Mouse (Mus musculus) right cerebral cortex, postnatal 36 days (tissue): ENCODE results near the gene Nck2.
A peak's percentile ranks its signal among the peaks of the same experiment; 100 is the strongest.
"Not testable (repeated sequence)": the region's sequence is repeated elsewhere in the genome, so short reads cannot be mapped to it uniquely, and the experiment has no call there.

Source experiments
- DNase-seq, 2 experiments: peaks; one replicate each; pipeline ENCODE4 v3.0.0; 2022; ENCODE audit warnings: low spot score in 2 of 2, mixed read lengths in 1 of 2

The Nck2 gene

DNA sequence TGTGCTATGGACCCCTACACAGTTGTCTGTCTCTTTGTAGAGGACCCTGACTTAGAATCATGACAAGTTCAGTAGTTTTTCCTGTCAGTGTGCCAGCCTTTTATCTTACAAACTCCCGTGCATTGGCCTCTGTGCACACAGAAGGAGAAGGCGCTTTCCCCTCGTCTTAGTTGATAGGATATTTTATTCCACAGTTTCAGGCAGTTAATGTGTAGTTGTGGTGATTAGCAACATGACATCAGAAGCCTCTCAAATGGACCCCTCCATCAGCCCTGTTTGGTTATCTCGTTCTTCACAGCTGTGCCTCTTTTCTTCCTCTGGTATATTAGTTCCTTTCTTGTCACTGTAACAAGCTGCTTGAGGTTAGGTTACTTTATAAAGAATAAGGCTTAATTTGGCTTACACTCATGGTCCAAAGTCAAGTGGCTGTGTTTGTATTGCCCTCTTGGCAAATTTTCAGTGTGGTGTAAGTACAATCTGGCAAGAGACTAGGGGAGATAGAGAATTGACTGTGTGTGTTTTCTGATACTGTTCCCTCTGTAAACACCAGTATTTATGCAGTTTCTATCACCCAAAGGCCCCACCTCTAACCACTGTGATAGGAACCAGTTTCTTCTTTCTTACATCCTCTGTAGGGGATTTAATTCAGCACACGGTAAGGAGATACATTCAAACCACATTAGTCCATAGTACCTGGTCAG, 89.8 kb downstream of the Nck2 start:
- DNase-seq, result no peak

DNA sequence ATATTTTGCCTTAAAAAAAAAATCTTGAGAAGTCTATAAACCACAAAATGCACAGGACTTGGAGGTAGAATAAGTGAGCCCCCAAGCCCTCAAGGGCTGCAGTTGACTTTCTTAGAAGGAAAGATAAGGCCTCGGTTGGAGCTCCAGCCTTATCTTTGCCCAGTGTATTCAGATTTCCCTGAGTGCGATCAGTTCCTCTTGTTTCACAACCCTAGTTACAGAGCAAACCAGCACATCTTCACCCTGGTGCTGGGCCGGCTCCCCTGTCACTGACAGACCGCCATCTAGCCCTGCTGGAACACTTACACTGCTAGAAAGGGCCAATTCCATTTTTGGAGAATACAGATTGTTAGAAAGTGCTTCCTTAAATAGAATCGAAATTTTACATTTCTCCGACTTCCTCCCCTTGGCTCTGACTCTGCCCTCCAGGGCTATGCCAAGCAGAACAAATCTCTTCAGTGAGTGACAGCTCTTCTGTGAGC, 91.2 kb downstream of the Nck2 start:
- DNase-seq, result no peak

DNA sequence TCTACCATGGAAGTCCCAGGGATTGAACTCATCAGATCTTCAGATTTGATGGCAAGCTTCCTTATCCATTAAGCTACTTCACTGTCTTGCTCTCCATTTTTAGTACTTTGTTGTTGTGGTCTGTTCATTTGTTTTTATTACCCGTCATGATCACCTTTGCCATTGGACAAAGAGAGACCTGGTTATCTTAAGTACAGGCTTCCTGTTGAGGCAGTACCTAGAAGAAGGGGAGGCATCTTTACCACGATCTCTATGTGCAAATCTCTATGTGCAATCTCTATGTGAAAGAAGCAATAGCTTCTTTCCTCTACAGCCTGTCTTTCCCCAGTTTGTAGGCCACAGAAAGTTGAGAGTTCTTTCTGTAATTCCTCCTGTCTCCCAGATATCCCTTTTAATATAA, 91.9 kb downstream of the Nck2 start:
- DNase-seq, result no peak

GRCm38 (mm10) chr1:43537021-43537420, 92.6 kb downstream of the Nck2 start:
- DNase-seq, result no peak

- no peak for DNase-seq
These were observed 93.1 kb downstream of the Nck2 start for GRCm38 (mm10) chr1:43537496-43537895.

DNA sequence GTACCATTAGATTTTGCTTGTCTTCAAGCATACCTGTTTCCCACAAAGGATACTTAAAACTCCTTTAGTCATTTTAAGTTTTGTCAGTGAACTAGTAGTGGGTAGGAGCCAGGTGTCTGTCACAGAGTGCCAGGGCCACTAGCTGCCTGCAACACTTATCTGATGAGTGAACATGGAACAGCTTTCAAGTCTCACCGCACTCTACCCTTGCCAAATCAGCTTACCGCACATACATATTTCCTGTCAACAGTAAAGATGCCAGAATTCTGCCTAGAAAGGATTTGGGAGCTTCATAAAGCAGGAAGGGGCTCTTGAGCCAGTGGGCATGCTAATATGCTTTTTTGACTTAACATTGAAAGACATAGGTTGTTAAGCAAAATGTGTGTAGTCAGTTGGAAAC, 94.3 kb downstream of the Nck2 start:
- DNase-seq, result no peak

DNA sequence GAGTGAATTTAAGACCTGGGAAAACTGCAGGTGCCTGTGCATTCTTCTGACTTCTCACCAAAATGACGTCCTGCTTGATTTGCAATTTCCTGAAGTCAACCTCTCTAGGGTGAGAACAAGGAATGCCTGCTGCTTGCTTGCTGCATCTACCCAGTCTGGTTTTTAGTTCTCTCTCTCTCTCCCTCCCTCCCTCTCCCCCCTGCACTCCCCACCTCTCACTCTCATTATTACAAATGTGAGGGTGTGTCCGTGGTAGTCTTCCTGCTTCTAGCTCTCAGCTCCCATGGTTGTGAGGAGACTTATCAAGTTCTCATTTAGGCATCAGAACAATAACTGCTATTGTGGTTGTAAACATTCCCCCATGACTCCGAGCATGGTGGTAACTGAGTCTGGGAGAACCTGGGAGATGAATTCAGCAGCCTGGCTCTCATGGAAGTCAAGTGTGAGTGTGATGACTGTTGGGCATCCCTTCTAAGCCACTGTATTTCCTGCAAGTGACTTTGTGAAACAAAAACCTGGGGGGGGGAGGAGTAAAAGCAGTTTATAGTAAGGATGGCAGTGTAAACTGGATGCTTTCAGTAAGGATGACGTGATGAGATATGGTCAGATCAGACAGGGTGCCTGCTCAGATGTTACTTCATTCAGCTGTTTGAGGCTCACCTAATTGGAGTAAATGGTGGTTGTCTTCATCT, 95.5 kb downstream of the Nck2 start:
- no peak for DNase-seq

DNA sequence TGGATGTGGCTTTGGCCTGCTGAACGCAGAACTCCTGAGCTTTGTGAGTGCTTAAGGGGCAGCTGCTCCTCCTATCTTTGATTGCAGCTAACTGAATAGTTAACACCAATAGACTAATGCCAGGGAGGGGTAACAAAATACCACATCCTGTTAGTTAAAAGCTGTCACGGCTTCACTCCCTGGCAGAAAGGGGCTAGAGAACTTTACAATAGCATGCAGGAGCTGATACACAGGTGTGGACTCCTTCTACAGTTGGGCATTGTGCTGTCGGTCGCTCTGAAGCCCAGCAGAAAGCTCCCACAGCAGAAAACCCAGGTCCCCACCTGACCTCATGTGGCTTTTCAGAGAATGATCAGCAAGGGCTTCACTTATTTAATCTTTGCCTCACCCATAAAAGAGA, 98.0 kb downstream of the Nck2 start:
- DNase-seq, result no peak

GRCm38 (mm10) chr1:43547644-43548043, 103.3 kb downstream of the Nck2 start:
- DNase-seq, result no peak

GRCm38 (mm10) chr1:43548749-43549148, 104.4 kb downstream of the Nck2 start:
- DNase-seq, result no peak

GRCm38 (mm10) chr1:43550525-43550924, 106.1 kb downstream of the Nck2 start:
- DNase-seq, result no peak

DNA sequence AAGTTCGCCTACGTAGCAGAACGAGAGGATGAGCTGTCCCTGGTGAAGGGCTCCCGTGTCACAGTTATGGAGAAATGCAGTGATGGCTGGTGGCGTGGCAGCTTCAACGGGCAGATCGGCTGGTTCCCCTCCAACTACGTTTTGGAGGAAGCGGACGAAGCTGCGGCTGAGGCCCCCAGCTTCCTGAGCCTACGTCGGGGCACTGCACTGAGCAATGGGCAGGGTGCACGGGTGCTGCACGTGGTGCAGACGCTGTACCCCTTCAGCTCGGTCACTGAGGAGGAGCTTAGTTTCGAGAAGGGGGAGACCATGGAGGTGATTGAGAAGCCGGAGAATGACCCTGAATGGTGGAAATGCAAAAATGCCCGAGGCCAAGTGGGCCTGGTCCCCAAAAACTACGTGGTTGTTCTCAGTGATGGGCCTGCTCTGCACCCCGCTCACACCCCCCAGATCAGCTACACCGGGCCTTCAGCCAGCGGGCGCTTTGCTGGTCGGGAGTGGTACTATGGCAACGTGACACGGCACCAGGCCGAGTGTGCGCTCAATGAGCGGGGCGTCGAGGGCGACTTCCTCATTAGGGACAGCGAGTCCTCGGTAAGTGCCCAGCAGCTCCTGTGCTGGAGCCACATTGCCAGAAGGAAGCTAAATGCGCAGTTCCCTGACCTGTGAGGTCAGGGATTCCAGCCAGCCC, 109.8 kb downstream of the Nck2 start:
- not testable (repeated sequence) for DNase-seq

DNA sequence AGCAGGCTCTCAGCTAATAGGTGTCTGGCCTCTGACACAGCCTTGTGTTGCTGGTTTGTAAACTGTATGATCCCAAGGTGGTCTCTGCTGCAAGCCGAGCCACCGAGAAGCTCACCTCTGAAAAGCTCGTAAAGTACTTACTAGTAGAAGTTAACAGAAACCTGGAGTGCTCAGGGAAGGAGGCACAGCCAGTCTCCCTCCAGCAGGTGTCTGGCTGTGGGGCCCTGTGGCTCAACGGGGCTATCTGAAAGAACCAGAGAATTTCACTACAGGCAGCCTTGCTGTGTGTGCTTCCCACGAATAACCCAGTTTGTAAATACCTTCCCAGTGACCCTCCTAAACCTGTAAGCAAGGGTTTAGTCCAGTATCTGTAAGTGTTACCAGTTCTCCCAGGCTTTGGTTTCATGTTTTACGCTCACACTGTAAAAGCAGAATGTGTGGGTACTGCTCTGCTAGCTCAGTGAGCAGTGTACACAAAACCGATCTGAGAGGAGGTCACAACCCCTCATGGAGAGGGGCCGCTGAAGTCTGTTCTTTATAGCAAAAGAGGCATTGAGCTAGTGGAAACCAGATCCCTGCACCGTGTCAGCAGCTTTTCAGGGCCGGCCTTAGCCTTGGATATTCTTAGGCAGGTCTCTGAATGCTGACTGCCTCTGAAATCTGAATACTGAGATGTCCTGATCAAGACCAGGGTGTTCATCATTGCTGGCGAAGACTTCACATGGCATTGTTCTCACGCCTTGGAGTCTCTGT, 111.0 kb downstream of the Nck2 start:
- DNase-seq, result no peak

DNA sequence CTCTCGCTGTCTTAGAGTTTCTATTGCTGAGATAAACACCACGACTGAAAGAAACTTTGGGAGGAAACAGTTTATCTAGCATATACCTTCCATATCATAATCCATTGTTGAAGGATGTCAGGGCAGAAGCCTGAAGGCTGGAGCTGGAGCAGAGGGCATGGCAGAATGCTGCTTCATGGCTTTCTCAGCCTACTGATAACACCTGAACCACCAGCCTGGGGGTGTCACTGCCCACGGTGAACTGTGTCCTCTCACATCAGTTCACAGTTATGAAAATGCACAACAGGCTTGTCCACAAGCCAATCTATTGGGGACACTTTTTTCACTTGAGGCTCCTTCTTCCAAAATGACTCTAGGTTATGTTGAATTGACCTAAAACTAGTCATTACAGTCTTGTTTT, 114.0 kb downstream of the Nck2 start:
- no peak for DNase-seq

DNA sequence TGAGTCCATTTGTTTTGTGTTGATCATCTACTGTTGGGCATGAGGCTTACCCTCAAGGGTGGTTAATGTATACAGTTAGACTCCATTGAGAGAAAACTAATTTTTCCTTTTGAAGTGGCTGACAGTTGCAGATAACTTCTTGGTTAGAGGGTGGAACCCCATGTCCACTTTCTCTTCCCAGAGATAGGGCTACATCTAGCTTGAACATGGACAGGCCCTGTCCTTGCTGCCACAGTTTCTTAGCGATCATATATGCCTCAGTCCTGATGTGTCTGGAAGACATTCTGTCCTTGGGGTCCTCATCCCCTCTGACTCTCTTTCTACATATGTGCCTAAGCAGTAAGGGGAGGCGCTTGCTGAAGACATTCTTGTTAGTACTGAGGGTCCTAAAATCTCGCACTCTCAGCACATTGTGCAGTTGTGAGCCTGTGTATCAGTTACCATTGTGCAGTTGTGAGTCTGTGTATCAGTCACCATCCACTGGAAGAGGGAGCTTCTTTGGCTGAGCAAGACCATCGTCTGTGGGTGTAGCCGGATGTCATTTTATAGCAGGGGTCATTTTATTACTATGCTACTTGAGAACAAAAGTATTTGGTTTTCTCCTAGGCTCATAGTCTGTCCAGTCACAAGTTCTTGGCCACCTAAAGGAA, 114.8 kb downstream of the Nck2 start:
- DNase-seq, result no peak

DNA sequence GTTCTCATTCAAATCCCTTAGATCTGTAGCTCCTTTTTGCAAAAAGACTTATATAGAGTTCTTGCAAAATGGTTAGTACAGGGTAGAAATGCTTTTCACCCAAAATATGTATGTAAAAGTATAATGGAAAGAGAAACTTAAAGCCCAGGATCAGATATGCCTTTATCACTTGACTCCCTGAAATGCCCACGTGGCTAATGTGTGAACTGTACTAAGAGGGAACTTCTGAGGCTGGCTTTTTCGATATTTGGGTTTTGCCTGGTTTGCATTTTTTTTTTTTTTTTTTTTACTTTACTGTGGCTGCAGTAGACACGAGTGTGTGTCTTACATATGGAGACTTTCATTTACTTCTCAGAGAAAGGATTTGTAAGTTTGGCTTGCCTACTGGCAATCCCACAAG, 116.7 kb downstream of the Nck2 start:
- no peak for DNase-seq

- DNase-seq, result peak in 1 of 2 experiments; percentile 17
These were observed 117.8 kb downstream of the Nck2 start for GRCm38 (mm10) chr1:43562002-43562666.

GRCm38 (mm10) chr1:43565260-43565659, 120.9 kb downstream of the Nck2 start:
- no peak for DNase-seq

DNA sequence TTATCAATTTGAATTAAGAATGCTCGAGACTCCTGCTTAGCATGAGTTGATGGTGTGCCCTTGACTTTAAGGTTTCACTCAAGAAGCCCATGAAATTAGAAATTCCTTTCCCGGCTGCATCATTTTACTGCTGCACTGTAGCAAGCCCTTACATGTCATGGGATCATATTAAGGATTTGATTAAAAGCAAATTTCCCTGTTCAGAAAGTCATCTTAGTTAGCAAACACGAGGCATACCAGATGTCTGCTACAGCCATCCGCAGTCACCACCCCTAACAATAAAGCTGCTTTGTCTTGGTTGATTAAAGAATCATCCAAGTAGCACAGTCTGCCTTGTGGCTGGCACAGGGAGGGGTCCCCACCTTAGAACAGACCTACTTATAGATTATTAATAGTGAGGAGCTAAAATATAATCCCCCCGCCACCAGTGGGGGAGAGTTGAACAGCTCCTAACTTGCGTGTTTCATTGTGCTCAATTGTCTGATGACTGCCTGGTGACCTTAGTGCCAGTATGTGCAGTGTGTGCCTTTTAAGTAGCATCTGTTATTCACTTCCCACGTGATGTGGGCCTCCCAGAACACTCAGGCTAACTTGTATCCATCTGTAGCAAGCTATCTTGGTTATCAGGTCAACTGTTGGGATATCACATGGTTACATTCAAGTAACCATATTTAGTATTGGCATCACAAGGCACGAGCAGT, 122.4 kb downstream of the Nck2 start:
- DNase-seq, result no peak

- DNase-seq, result no peak
These were observed 124.4 kb downstream of the Nck2 start for GRCm38 (mm10) chr1:43568824-43569223.
